ENCODE assay signal across 8 mouse cellular contexts in the genomic region with DNA sequence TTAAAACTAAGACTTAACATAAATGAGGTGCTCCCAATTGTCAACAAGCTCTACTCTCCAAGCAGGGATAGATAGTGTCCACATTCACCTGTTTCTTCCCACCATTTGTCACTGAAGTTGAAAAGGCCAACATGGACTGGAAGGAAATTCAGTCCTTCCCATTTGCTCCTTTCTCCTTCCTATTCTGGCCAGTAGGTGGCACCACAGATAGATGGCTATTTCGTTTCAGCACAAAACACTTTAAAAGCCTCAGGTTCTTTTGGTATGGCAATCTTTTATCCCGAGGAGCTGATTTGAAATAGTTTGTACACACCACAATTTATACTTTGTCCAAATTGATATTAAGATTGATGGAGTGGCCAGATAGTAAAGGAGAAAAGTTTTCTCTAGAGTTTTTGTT. TPM values are rescaled to one million over a fixed set of nuclear protein-coding genes. Genes with fewer than 3 reads are reported as not detected.
DNase-seq lines count a peak whose midpoint lies in the region; ATAC-seq and TF ChIP-seq lines count a peak whose summit lies in the region.

No protein-coding gene starts in this region.

- 0 out of 2 replicates have a peak, but pooled peaks have one; percentile 22 for TF ChIP-seq CTCF in G1E (IDR thresholded peaks at IDR 0.05; ENCODE audit: low read depth, low read length)

- no peak overlapping the region for H3K9ac ChIP-seq in hindbrain, embryonic 16.5 days (ENCODE audit: low read depth, low read length)

- peak; percentile 20 for DNase-seq in hindbrain, embryonic 10.5 days (ENCODE audit: low spot score)
- peak; percentile 1 for DNase-seq in 3134 (ENCODE audit: extremely low read depth, insufficient read length, low spot score)
- DNase-seq in G1E (ENCODE audit: low spot score) = no peak
- DNase-seq in cerebellum, adult 9-11 months = peak; percentile 27
- peak; percentile 52 for DNase-seq in induced T-regulatory cell, adult 2 months (ENCODE audit: low read depth)
- DNase-seq in lung, postnatal 14 days = peak; percentile 56

- H3K27me3 ChIP-seq in hindbrain, embryonic 10.5 days (ENCODE audit: insufficient read depth, poor library complexity, severe bottlenecking) = peaks cover 4% of the 10 kb centered on the region; the same call in 1 of the 2 replicates
- no peaks in the 10 kb centered on the region; the same call in 1 of the 2 replicates for H3K27me3 ChIP-seq in hindbrain, embryonic 16.5 days (replicated peaks; ENCODE audit: control insufficient read depth, insufficient read depth, low read length)
- H3K27me3 ChIP-seq in G1E (ENCODE audit: insufficient read depth, low read length) = no peaks in the 10 kb centered on the region

- no peak overlapping the region for H3K4me3 ChIP-seq in hindbrain, embryonic 10.5 days
- no peak overlapping the region for H3K4me3 ChIP-seq in hindbrain, embryonic 16.5 days (ENCODE audit: low read length)
- H3K4me3 ChIP-seq in G1E (ENCODE audit: low read depth, low read length) = no peak overlapping the region

- no peak overlapping the region for H3K4me2 ChIP-seq in hindbrain, embryonic 16.5 days (ENCODE audit: low read length)

- H3K4me1 ChIP-seq in hindbrain, embryonic 10.5 days (replicated peaks) = no peaks in the 10 kb centered on the region
- no peaks in the 10 kb centered on the region for H3K4me1 ChIP-seq in hindbrain, embryonic 16.5 days (ENCODE audit: control insufficient read depth, insufficient read depth, low read depth, low read length)
- H3K4me1 ChIP-seq in G1E (ENCODE audit: insufficient read depth, low read depth, low read length) = no peaks in the 10 kb centered on the region

- H3K9me3 ChIP-seq in hindbrain, embryonic 10.5 days = no peaks in the 10 kb centered on the region
- no peaks in the 10 kb centered on the region for H3K9me3 ChIP-seq in hindbrain, embryonic 16.5 days (ENCODE audit: control insufficient read depth, low read length)
- H3K9me3 ChIP-seq in G1E (replicated peaks) = no peaks in the 10 kb centered on the region

- H3K27ac ChIP-seq in hindbrain, embryonic 10.5 days = no peak overlapping the region
- no peak overlapping the region for H3K27ac ChIP-seq in hindbrain, embryonic 16.5 days (ENCODE audit: low read depth, low read length)

- no peaks in the 10 kb centered on the region for H3K36me3 ChIP-seq in hindbrain, embryonic 10.5 days
- H3K36me3 ChIP-seq in hindbrain, embryonic 16.5 days (ENCODE audit: control insufficient read depth, insufficient read depth, low read length) = no peaks in the 10 kb centered on the region
- H3K36me3 ChIP-seq in G1E (replicated peaks) = no peaks in the 10 kb centered on the region

- no peak for ATAC-seq in hindbrain, embryonic 16.5 days
- ATAC-seq in G1E (ENCODE audit: extremely low read depth, insufficient number of reproducible peaks, low FRiP score, poor library complexity, severe bottlenecking) = no peak
- ATAC-seq in erythroid progenitor cell, adult 5-6 weeks (replicated peaks; ENCODE audit: low FRiP score, poor library complexity, severe bottlenecking) = no peak

- 34% methylated on average over 2 of the region's 2 CpGs for WGBS in hindbrain, embryonic 10.5 days
- 26% methylated on average over 2 of the region's 2 CpGs for WGBS in hindbrain, embryonic 16.5 days

RNA-seq across cellular contexts. Expression of a gene that starts 21.7 kb away (rescaled TPM):
- 0.81 and 1.1 TPM in 2 replicates for polyA plus RNA-seq in hindbrain, embryonic 10.5 days (2016; fragmentation: Nextera tagmentation; extraction: Ambion mirVana)
- polyA plus RNA-seq in hindbrain, embryonic 16.5 days (2015; fragmentation: Nextera tagmentation; extraction: Ambion mirVana) = 12.7 and 13.7 TPM in 2 replicates
- total RNA-seq in G1E (2014; fragmentation: Nextera tagmentation) (not detected in 2 replicates), G1E (2017) (0.06 TPM in 1 of 2 replicates, not detected in the other)
- polyA plus RNA-seq in G1E (2012) = not detected in 2 replicates
- not detected in 2 replicates for total RNA-seq in erythroid progenitor cell, adult 5-6 weeks (2015; ENCODE audit: low replicate concordance)
- not detected in 2 replicates for total RNA-seq in erythroid progenitor cell, adult 5-6 weeks (2017; ENCODE audit: low replicate concordance)
